ENCODE assay signal across 8 mouse cellular contexts in the genomic region with DNA sequence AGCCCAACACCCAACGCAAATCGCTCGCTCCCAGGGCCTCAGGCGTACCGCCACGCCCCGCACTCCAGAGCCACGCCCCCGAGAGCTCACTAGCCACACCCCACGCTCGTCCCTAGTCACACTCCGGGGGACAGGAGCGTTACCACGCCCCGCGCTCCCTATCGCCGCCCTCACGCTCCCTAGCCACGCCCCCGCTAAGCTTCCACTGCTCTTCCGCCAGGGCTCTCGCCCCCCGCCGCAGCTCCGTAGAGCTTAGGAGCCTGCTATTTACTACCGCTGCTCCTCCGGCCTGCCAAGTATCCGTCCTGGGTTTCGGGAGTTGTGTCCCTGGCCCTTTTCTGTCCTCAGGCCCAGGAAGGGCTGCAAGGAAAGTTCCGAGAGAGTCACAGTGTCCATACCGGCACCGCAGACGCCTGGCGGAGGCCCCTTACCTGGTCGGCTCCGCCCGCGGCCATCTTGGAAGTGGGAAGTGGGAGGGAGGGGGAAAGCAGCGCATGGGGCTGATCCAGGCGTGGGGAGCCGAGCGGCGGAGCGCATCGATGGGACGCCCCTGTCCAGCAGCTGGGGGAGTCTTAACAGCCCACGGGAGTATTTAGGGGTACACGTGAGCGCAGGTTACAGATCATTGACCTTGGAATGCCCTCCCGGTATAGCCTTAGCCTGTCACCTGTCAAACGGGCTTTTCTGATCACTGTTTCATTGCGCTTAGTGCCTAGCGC. TPM values are rescaled to one million over a fixed set of nuclear protein-coding genes. Genes with fewer than 3 reads are reported as not detected.
A peak's percentile ranks its signal among the peaks of the same experiment; 100 is the strongest.
DNase-seq lines count a peak whose midpoint lies in the region; ATAC-seq and TF ChIP-seq lines count a peak whose summit lies in the region.

No protein-coding gene starts in this region.

- 1% methylated on average over 54 of the region's 54 CpGs for WGBS in heart, embryonic 12.5 days
- 2% methylated on average over 54 of the region's 54 CpGs for WGBS in kidney, postnatal 0 days
- 1% methylated on average over 54 of the region's 54 CpGs for whole genome bisulfite sequencing in liver, embryonic 11.5 days
- WGBS in stomach, embryonic 14.5 days = 1% methylated on average over 54 of the region's 54 CpGs

- peaks cover 15% of the 10 kb centered on the region for H3K4me1 ChIP-seq in heart, embryonic 12.5 days (replicated peaks)
- peaks cover 11% of the 10 kb centered on the region; the same call in 1 of the 2 replicates for H3K4me1 ChIP-seq in kidney, postnatal 0 days (replicated peaks; ENCODE audit: insufficient read depth, low read length)
- H3K4me1 ChIP-seq in liver, embryonic 11.5 days (replicated peaks; ENCODE audit: control insufficient read depth, insufficient read depth, low read length) = peaks cover 19% of the 10 kb centered on the region
- peaks cover 9% of the 10 kb centered on the region; the same call in 1 of the 2 replicates for H3K4me1 ChIP-seq in stomach, embryonic 14.5 days (ENCODE audit: control insufficient read depth, insufficient read depth, low read length)

- H3K4me3 ChIP-seq in heart, embryonic 12.5 days = peak overlapping the region; percentile 59
- peak overlapping the region; percentile 83 for H3K4me3 ChIP-seq in kidney, postnatal 0 days (replicated peaks; ENCODE audit: low read depth, low read length)
- H3K4me3 ChIP-seq in liver, embryonic 11.5 days (ENCODE audit: low read depth, low read length) = peak overlapping the region; percentile 80
- H3K4me3 ChIP-seq in stomach, embryonic 14.5 days (ENCODE audit: low read depth, low read length) = peak overlapping the region; percentile 65

- H3K9me3 ChIP-seq in heart, embryonic 12.5 days (replicated peaks) = no peaks in the 10 kb centered on the region
- H3K9me3 ChIP-seq in kidney, postnatal 0 days (replicated peaks; ENCODE audit: low read length) = no peaks in the 10 kb centered on the region
- H3K9me3 ChIP-seq in liver, embryonic 11.5 days (ENCODE audit: control insufficient read depth, low read length) = no peaks in the 10 kb centered on the region
- no peaks in the 10 kb centered on the region for H3K9me3 ChIP-seq in stomach, embryonic 14.5 days (ENCODE audit: control insufficient read depth, low read depth, low read length)

- TF ChIP-seq CTCF in kidney, postnatal 0 days (IDR thresholded peaks at IDR 0.05; ENCODE audit: low read depth) = 0 out of 2 replicates have a peak, but pooled peaks have one; percentile 26

- peak overlapping the region; percentile 52 for H3K9ac ChIP-seq in heart, embryonic 12.5 days
- H3K9ac ChIP-seq in kidney, postnatal 0 days (ENCODE audit: low read depth, low read length) = peak overlapping the region; percentile 86
- peak overlapping the region; percentile 72 for H3K9ac ChIP-seq in liver, embryonic 11.5 days (ENCODE audit: low read depth, low read length)
- peak overlapping the region; percentile 48 for H3K9ac ChIP-seq in stomach, embryonic 14.5 days (replicated peaks; ENCODE audit: low read depth, low read length)

- peak overlapping the region; percentile 45 for H3K27ac ChIP-seq in heart, embryonic 12.5 days (ENCODE audit: poor library complexity, severe bottlenecking)
- peak overlapping the region; percentile 92 for H3K27ac ChIP-seq in kidney, postnatal 0 days
- H3K27ac ChIP-seq in liver, embryonic 11.5 days (ENCODE audit: low read depth, low read length) = peak overlapping the region; percentile 66; the same call in 1 of the 2 replicates
- peak overlapping the region; percentile 83; the same call in 1 of the 2 replicates for H3K27ac ChIP-seq in stomach, embryonic 14.5 days (ENCODE audit: low read length)

- ATAC-seq in erythroid progenitor cell, adult 5-6 weeks (replicated peaks; ENCODE audit: low FRiP score, poor library complexity, severe bottlenecking) = peak; percentile 89
- ATAC-seq in heart, embryonic 12.5 days (ENCODE audit: insufficient number of reproducible peaks, low FRiP score) = peak; percentile 99
- ATAC-seq in kidney, postnatal 0 days (replicated peaks; ENCODE audit: low FRiP score, low read depth) = peak; percentile 96
- ATAC-seq in liver, embryonic 11.5 days (replicated peaks; ENCODE audit: low FRiP score) = peak; percentile 97
- ATAC-seq in stomach, embryonic 14.5 days (ENCODE audit: insufficient number of reproducible peaks, insufficient read depth, low FRiP score, low read depth) = peak; percentile 98

- peak overlapping the region; percentile 99 for H3K4me2 ChIP-seq in heart, embryonic 12.5 days
- peak overlapping the region; percentile 92 for H3K4me2 ChIP-seq in kidney, postnatal 0 days (ENCODE audit: low read length)
- H3K4me2 ChIP-seq in liver, embryonic 11.5 days = peak overlapping the region; percentile 99
- peak overlapping the region; percentile 96 for H3K4me2 ChIP-seq in stomach, embryonic 14.5 days (replicated peaks; ENCODE audit: low read depth, low read length)

- no peaks in the 10 kb centered on the region for H3K36me3 ChIP-seq in heart, embryonic 12.5 days
- H3K36me3 ChIP-seq in kidney, postnatal 0 days (ENCODE audit: insufficient read depth, low read length) = no peaks in the 10 kb centered on the region
- no peaks in the 10 kb centered on the region for H3K36me3 ChIP-seq in liver, embryonic 11.5 days (ENCODE audit: control insufficient read depth, insufficient read depth, low read length)
- H3K36me3 ChIP-seq in stomach, embryonic 14.5 days (ENCODE audit: control insufficient read depth, insufficient read depth, low read length) = no peaks in the 10 kb centered on the region

- peak; percentile 100 for DNase-seq in CD4-positive helper T cell, adult 2 months (ENCODE audit: low read depth, low spot score)
- DNase-seq in brain, embryonic 18.5 days (ENCODE audit: low read depth, low spot score) = peak; percentile 95
- DNase-seq in kidney, postnatal 0 days (ENCODE audit: low spot score) = peak; percentile 100
- peak; percentile 100 for DNase-seq in liver, embryonic 11.5 days (ENCODE audit: low spot score)
- peak; percentile 100 for DNase-seq in naive thymus-derived CD4-positive, alpha-beta T cell, adult 2 months (ENCODE audit: low read depth)

- no peaks in the 10 kb centered on the region; the same call in 1 of the 2 replicates for H3K27me3 ChIP-seq in heart, embryonic 12.5 days (replicated peaks)
- no peaks in the 10 kb centered on the region for H3K27me3 ChIP-seq in kidney, postnatal 0 days (ENCODE audit: insufficient read depth, low read length)
- no peaks in the 10 kb centered on the region for H3K27me3 ChIP-seq in liver, embryonic 11.5 days (replicated peaks; ENCODE audit: control insufficient read depth, insufficient read depth, low read length)
- H3K27me3 ChIP-seq in stomach, embryonic 14.5 days (ENCODE audit: control insufficient read depth, insufficient read depth, low read length) = no peaks in the 10 kb centered on the region

RNA-seq across cellular contexts. Expression of gene Tbc1d14, which starts 11.0 kb away (rescaled TPM):
- 13.0 and 16.9 TPM in 2 replicates for total RNA-seq in erythroid progenitor cell, adult 5-6 weeks (2015; ENCODE audit: low replicate concordance)
- total RNA-seq in erythroid progenitor cell, adult 5-6 weeks (2017; ENCODE audit: low replicate concordance) = 17.2 and 21.9 TPM in 2 replicates
- polyA plus RNA-seq in heart, embryonic 12.5 days (2016; fragmentation: Nextera tagmentation; extraction: Ambion mirVana) = 20.0 and 22.3 TPM in 2 replicates
- 39.7 and 41.6 TPM in 2 replicates for polyA plus RNA-seq in kidney, postnatal 0 days (2015; fragmentation: Nextera tagmentation; extraction: Ambion mirVana)
- polyA plus RNA-seq in liver, embryonic 11.5 days (2014; fragmentation: Nextera tagmentation; extraction: Ambion mirVana) = 26.0 and 30.2 TPM in 2 replicates
- polyA plus RNA-seq in stomach, embryonic 14.5 days (2014; fragmentation: Nextera tagmentation; extraction: Ambion mirVana) = 41.8 and 42.0 TPM in 2 replicates

Comparison
In these comparisons a context has a peak if more than half of its experiments do, and no peak if none do; other contexts are left out.
1. Peak in every context shown above with its lines: DNase-seq, ATAC-seq, H3K4me3 ChIP-seq and H3K27ac ChIP-seq.